Mouse (Mus musculus): ENCODE results near the gene Gckr.

Gene Gckr

GRCm38 (mm10) chr5:31297047-31297757 is at the start of gene Gckr:
TSS of gene Gckr (plus strand) at chr5:31297443.
- DNase-seq, result no peak

- DNase-seq, result no peak
These were observed 46.5 kb upstream of the Gckr start for GRCm38 (mm10) chr5:31250716-31251115.

- peak; percentile 34 to 44 for DNase-seq
These were observed 45.6 kb upstream of the Gckr start, which contains the start of gene Krtcap3 for GRCm38 (mm10) chr5:31251541-31252101. TSS of gene Krtcap3 (plus strand) at chr5:31251691.

- DNase-seq, result no peak
These were observed 45.1 kb upstream of the Gckr start for GRCm38 (mm10) chr5:31252151-31252550.

GRCm38 (mm10) chr5:31252795-31253545 is 44.3 kb upstream of the Gckr start:
- no peak for DNase-seq

- DNase-seq, result no peak
These were observed 43.4 kb upstream of the Gckr start for GRCm38 (mm10) chr5:31253806-31254205.

- no peak for DNase-seq
These were observed 42.8 kb upstream of the Gckr start for GRCm38 (mm10) chr5:31254452-31254851.

GRCm38 (mm10) chr5:31254901-31255300 is 42.3 kb upstream of the Gckr start:
- DNase-seq, result no peak

GRCm38 (mm10) chr5:31255381-31255780 is 41.9 kb upstream of the Gckr start:
- no peak for DNase-seq

GRCm38 (mm10) chr5:31255971-31256370 is 41.3 kb upstream of the Gckr start:
- DNase-seq, result no peak

- no peak for DNase-seq
These were observed 39.6 kb upstream of the Gckr start for GRCm38 (mm10) chr5:31257616-31258015.

GRCm38 (mm10) chr5:31266101-31266500 is 31.1 kb upstream of the Gckr start:
- DNase-seq, result peak; percentile 50 to 58

- no peak for DNase-seq
These were observed 29.6 kb upstream of the Gckr start for GRCm38 (mm10) chr5:31267686-31268085.

GRCm38 (mm10) chr5:31273018-31273417 is 24.2 kb upstream of the Gckr start:
- no peak for DNase-seq

GRCm38 (mm10) chr5:31279245-31279988 is 17.8 kb upstream of the Gckr start:
- DNase-seq, result no peak

- no peak for DNase-seq
These were observed 9.0 kb upstream of the Gckr start for GRCm38 (mm10) chr5:31288225-31288624.

- DNase-seq, result no peak
These were observed 8.6 kb upstream of the Gckr start for GRCm38 (mm10) chr5:31288655-31289054.

- DNase-seq, result no peak
These were observed 7.5 kb upstream of the Gckr start for GRCm38 (mm10) chr5:31289626-31290230.

GRCm38 (mm10) chr5:31290521-31291360 is 6.5 kb upstream of the Gckr start, which contains the start of gene Ift172:
TSS of gene Ift172 (minus strand) at chr5:31291116.
- peak; percentile 97 to 98 for DNase-seq

GRCm38 (mm10) chr5:31291361-31291688 is 5.9 kb upstream of the Gckr start:
- no peak for DNase-seq

GRCm38 (mm10) chr5:31294964-31295605 is 2.2 kb upstream of the Gckr start:
- peak; percentile 28 to 29 for DNase-seq

Measured in cerebellum, postnatal 14 days (tissue).